Mouse (Mus musculus) midbrain, embryonic 16.5 days (tissue): Measurements from ENCODE around the gene Dhx34. TPM values are rescaled to one million over a fixed set of nuclear protein-coding genes. Genes with fewer than 3 reads are reported as not detected.

Experiments
- ATAC-seq: fragments of 200-750 bp; cut with Nextera tagmentation; 2 replicates; pipeline ENCODE4 v1.8.0; 2017; ENCODE audit warnings: moderate TSS enrichment
- H3K27ac ChIP-seq: fragments of 300-500 bp; sonication (generic); 2 replicates; pipeline ENCODE4 v1.5.1; 2014; ENCODE audit warnings: mild to moderate bottlenecking, low read length, mixed read lengths
- H3K27me3 ChIP-seq: fragments of 300-500 bp; sonication (generic); 2 replicates; pipeline ENCODE4 v1.6.1; 2014; ENCODE audit warnings: low read depth, low read length, mixed read lengths; ENCODE audit not compliant: control insufficient read depth, insufficient read depth
- H3K36me3 ChIP-seq: fragments of 300-500 bp; sonication (generic); 2 replicates; pipeline ENCODE4 v1.6.1; 2014; ENCODE audit warnings: mild to moderate bottlenecking, low read length, moderate library complexity, mixed read lengths; ENCODE audit not compliant: control insufficient read depth, insufficient read depth
- H3K4me1 ChIP-seq: fragments of 300-500 bp; sonication (generic); 2 replicates; pipeline ENCODE4 v1.6.1; 2014; ENCODE audit warnings: mild to moderate bottlenecking, low read length, mixed read lengths; ENCODE audit not compliant: control insufficient read depth, insufficient read depth
- H3K4me2 ChIP-seq: fragments of 300-500 bp; sonication (generic); 2 replicates; pipeline ENCODE4 v1.6.1; 2014; ENCODE audit warnings: mild to moderate bottlenecking, low read length, mixed read lengths
- H3K4me3 ChIP-seq: fragments of 300-500 bp; sonication (generic); 2 replicates; pipeline ENCODE4 v1.5.1; 2014; ENCODE audit warnings: low read depth, mild to moderate bottlenecking, low read length, moderate library complexity, mixed read lengths
- H3K9ac ChIP-seq: fragments of 300-500 bp; sonication (generic); 2 replicates; pipeline ENCODE4 v1.6.1; 2014; ENCODE audit warnings: low read depth, low read length, mixed read lengths
- H3K9me3 ChIP-seq: fragments of 300-500 bp; sonication (generic); replicated peaks from 2 replicates; pipeline ENCODE4 v1.6.1; 2014; ENCODE audit warnings: mild to moderate bottlenecking, low read length, mixed read lengths; ENCODE audit not compliant: control insufficient read depth, poor library complexity, severe bottlenecking
- WGBS: fragments of 180-500 bp; shearing (Covaris S2); extraction: QIAGEN DNeasy Blood & Tissue Kit; methylation state at CpG from one replicate; pipeline ENCODE4 v1.1.7; 2014; 5-methylcytosine and 5-hydroxymethylcytosine counted together
- polyA plus RNA-seq: library from polyadenylated mRNA; unstranded; fragments of >200 nt; fragmentation: Nextera tagmentation; extraction: Ambion mirVana; gene quantifications from 2 replicates; pipeline ENCODE4 v1.2.1, GENCODE M21; 2015

The Dhx34 gene
- polyA plus RNA-seq, 1 experiment from 2014 or later, result 14.3 TPM

DNA sequence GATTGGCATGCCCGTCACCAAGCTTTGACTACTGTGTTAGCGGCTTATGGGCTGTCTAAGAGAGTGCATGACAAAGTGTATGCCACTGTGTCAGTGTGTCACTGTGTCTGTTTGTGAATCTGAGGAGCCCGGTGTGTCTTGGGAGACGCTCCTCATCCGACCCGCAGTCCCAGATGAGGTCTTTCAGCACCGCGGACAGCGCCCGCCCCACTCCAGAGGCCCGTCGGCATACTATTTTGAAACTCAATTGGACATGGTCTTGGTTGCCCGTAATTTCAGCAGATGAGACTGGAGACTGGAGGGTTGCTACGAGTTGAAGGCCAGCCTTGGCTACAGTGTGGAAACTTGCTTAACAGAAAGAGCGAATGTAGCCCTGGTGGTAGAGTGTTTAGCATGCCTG is 74.2 kb downstream of the Dhx34 start:
- no peak overlapping the region for H3K4me3 ChIP-seq
- 23% methylated on average over 15 of the region's 15 CpGs for WGBS
- H3K27ac ChIP-seq, result no peak overlapping the region
- H3K27me3 ChIP-seq, result no peaks in the 10 kb centered on the region
- no peak for ATAC-seq
- H3K36me3 ChIP-seq, result 0 out of 2 replicates have a peak, but pooled peaks cover 2% of the 10 kb centered on the region
- no peak overlapping the region for H3K4me2 ChIP-seq
- H3K4me1 ChIP-seq, result no peaks in the 10 kb centered on the region
- H3K9ac ChIP-seq, result no peak overlapping the region
- H3K9me3 ChIP-seq, result no peaks in the 10 kb centered on the region

Other genes starting within 250 kb of the Dhx34 start
- gene Bicra, start 174.1 kb downstream of the Dhx34 start, polyA plus RNA-seq, result 5.9 and 7.7 TPM in 2 replicates
- gene Zfp541, start 160.2 kb downstream of the Dhx34 start, polyA plus RNA-seq, result 0.14 and 0.15 TPM in 2 replicates
- gene Napa, start 123.6 kb downstream of the Dhx34 start, polyA plus RNA-seq, result 218 and 245 TPM in 2 replicates
- 50.6 and 53.6 TPM in 2 replicates for gene Kptn, start 102.1 kb downstream of the Dhx34 start, polyA plus RNA-seq
- gene Slc8a2, start 92.2 kb downstream of the Dhx34 start, polyA plus RNA-seq, result 0.73 and 1.0 TPM in 2 replicates
- gene Meis3, start 46.9 kb downstream of the Dhx34 start, polyA plus RNA-seq, result 143 and 147 TPM in 2 replicates
- 0.06 and 0.14 TPM in 2 replicates for gene C5ar2, start 22.1 kb upstream of the Dhx34 start, polyA plus RNA-seq
- 1.2 and 1.5 TPM in 2 replicates for gene C5ar1, start 37.5 kb upstream of the Dhx34 start, polyA plus RNA-seq
- 44.5 and 49.3 TPM in 2 replicates for gene Inafm1, start 51.6 kb upstream of the Dhx34 start, polyA plus RNA-seq
- 22.1 and 25.4 TPM in 2 replicates for gene Ccdc9, start 64.8 kb upstream of the Dhx34 start, polyA plus RNA-seq
- 30.0 and 31.3 TPM in 2 replicates for gene Bbc3, start 86.4 kb upstream of the Dhx34 start, polyA plus RNA-seq
- 239 and 255 TPM in 2 replicates for gene Sae1, start 165.8 kb upstream of the Dhx34 start, polyA plus RNA-seq
- 14.2 TPM in 2 replicates for gene Zc3h4, start 178.9 kb upstream of the Dhx34 start, polyA plus RNA-seq
- gene Tmem160, start 230.7 kb upstream of the Dhx34 start, polyA plus RNA-seq, result 66.9 and 75.6 TPM in 2 replicates